Mouse (Mus musculus) adipose tissue, adult 10 weeks (tissue): ENCODE measurements around the gene Olfr378. TPM values are rescaled to one million over a fixed set of nuclear protein-coding genes. Genes with fewer than 3 reads are reported as not detected.

Experiments
- polyA plus RNA-seq: library from polyadenylated mRNA; stranded (reverse); fragments of 350-450 nt; fragmentation: Illumina TruSeq; extraction: RNeasy Lipid Tissue Mini Kit (QIAGEN cat#74804); gene quantifications from one replicate; pipeline ENCODE4 v1.2.3, GENCODE M21; 2014; ENCODE audit warnings: low read depth, low replicate concordance

The Olfr378 gene
- not detected for polyA plus RNA-seq

DNA sequence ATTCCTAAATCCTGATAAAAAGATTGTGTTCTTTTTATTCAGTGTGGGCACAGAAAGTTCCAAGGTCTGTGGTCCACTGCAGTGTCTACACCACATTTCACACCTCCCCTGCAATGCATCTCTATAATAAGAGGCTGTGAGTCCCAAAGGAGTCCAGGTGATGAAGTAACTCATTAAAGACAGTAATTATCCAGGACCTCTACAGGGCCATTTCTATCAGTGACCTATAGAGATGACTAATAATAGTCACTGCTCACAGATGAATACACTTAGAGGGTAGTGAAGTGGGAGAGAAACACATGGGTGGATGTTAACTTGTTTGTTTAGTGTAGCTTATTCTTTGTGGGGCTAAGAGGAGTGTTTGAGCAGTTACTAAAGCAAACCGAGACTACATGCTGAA lies at the start of gene Olfr378:
Gene Olfr378, minus strand, starts transcription at position 101 of the 400 bp plus-strand sequence.

DNA sequence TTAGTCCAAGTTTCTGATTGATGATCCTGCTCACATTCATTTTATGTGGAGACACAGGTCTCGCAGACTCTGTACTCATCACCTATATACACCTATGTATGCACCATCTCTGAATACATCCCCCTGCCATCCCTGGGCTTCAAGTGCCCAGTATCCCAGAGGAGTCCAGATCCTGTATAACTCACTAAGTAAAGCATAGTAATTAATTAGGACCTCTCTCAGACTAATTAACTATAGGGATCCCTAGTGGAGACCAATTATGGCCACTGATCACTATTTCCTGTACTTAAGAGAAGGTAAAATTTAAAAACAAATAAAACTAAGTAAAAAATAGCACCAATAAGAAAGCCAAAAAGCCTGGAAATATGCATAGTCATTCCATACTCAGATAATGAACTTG lies 29.1 kb upstream of the Olfr378 start, which contains the start of gene Olfr380:
Gene Olfr380, minus strand, starts transcription at position 101 of the 400 bp plus-strand sequence.

DNA sequence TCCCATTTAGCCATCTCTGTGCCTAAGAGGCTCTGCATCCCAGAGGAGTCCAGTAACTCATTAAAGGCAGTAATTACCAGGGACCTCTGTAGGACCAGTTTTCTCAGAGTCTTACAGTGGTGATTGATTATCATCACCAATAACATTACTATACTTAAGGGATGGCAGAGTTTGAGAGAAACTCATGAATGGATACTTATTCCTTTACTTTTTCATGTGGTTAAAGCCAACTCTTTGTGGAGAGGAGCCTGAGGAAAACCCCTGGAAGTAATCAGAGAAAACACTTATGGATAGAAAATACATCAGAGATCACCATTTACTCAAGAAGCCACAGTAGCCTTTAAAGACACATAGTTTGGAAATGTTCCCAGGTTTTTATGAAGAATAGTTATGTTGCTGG lies 28.8 kb downstream of the Olfr378 start, which contains the start of gene Olfr1:
Gene Olfr1, minus strand, starts transcription at position 101 of the 400 bp plus-strand sequence.

Other genes with a start within 250 kb of the Olfr378 start
- gene Ctns, start 229.4 kb downstream of the Olfr378 start, polyA plus RNA-seq = 20.0 TPM
- 11.0 TPM for gene Shpk, start 229.0 kb downstream of the Olfr378 start, polyA plus RNA-seq
- gene Trpv1, start 194.2 kb downstream of the Olfr378 start, polyA plus RNA-seq = 1.3 TPM
- 0.46 TPM for gene Trpv3, start 161.1 kb downstream of the Olfr378 start, polyA plus RNA-seq
- gene Aspa, start 98.9 kb downstream of the Olfr378 start, polyA plus RNA-seq = 16.7 TPM
- not detected for gene Gm49340, start 98.7 kb downstream of the Olfr378 start, polyA plus RNA-seq
- 1.6 TPM for gene Spata22, start 98.7 kb downstream of the Olfr378 start, polyA plus RNA-seq
- not detected for gene Olfr20, start 77.7 kb downstream of the Olfr378 start, polyA plus RNA-seq
- gene Olfr376, start 57.2 kb downstream of the Olfr378 start, polyA plus RNA-seq = not detected
- gene Olfr1, start 28.9 kb downstream of the Olfr378 start, polyA plus RNA-seq = not detected
- not detected for gene Olfr380, start 29.0 kb upstream of the Olfr378 start, polyA plus RNA-seq
- gene Olfr381, start 63.1 kb upstream of the Olfr378 start, polyA plus RNA-seq = not detected
- not detected for gene Olfr382, start 88.7 kb upstream of the Olfr378 start, polyA plus RNA-seq
- gene Olfr385, start 164.5 kb upstream of the Olfr378 start, polyA plus RNA-seq = not detected
- gene Olfr384, start 170.1 kb upstream of the Olfr378 start, polyA plus RNA-seq = not detected